Mouse (Mus musculus): ENCODE results near the gene Ttll12.

DNA sequence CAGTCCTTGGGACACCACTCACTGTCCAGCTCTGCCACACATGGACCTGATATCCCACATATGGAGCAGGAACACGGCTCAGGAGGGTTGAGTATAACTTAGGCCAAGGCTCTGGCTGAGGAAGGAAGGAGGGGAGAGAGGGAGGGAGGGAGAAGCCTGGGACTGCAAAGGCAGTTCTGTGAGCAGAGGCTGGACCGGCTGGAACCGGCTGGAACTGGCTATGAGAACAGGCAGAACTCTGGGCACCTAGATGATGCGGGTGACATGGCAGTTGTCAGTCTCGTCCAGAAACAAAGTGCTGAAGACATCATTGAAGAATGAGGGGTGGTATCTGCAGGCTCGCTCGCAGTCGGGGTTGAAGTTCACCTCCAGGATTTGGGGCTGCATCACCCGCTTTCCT is 18.3 kb downstream of the Ttll12 start:
- TF ChIP-seq CTCF (IDR thresholded peaks at IDR 0.05; ENCODE audit: low read depth) (no peak), EP300 (IDR thresholded peaks at IDR 0.05; ENCODE audit: low read depth) (no peak)

Measured in liver, embryonic 14.5 days (tissue).